Mouse (Mus musculus) MEL (cell line): Measurements from ENCODE around the gene Lrrfip1. TPM values are rescaled to one million over a fixed set of nuclear protein-coding genes. Genes with fewer than 3 reads are reported as not detected.

ENCODE experiments used
- DNase-seq: peaks from one replicate; pipeline ENCODE4 v3.0.0; 2011; ENCODE audit warnings: low read depth, low spot score
- H3K27ac ChIP-seq: 2 replicates; pipeline ENCODE4 v1.5.1; 2012; ENCODE audit warnings: low read depth, mild to moderate bottlenecking, control low read depth, low read length, moderate library complexity; ENCODE audit not compliant: control insufficient read depth
- H3K27me3 ChIP-seq, 2 experiments: fragments of 150-350 bp in 1 of 2; sonication (generic) in 1 of 2; 2 replicates each; pipeline ENCODE4 v1.6.1; 2012; ENCODE audit warnings: low read length in 2 of 2, mild to moderate bottlenecking in 2 of 2, improper control_type of control experiment in 1 of 2, moderate library complexity in 1 of 2; ENCODE audit not compliant: insufficient read depth in 2 of 2, control insufficient read depth in 1 of 2
- H3K36me3 ChIP-seq, 2 experiments: 2 replicates each; pipeline ENCODE4 v1.6.1; 2012 to 2014; ENCODE audit warnings: low read length in 2 of 2, improper control_type of control experiment in 1 of 2, inconsistent platforms in 1 of 2, mild to moderate bottlenecking in 1 of 2; ENCODE audit not compliant: insufficient read depth in 2 of 2, control insufficient read depth in 1 of 2
- H3K4me1 ChIP-seq, 2 experiments: fragments of 150-350 bp in 1 of 2; sonication (generic) in 1 of 2; 2 replicates each; pipeline ENCODE4 v1.6.1; 2012; ENCODE audit warnings: low read length in 2 of 2, improper control_type of control experiment in 1 of 2, mild to moderate bottlenecking in 1 of 2; ENCODE audit not compliant: insufficient read depth in 2 of 2, control insufficient read depth in 1 of 2
- H3K4me3 ChIP-seq, 2 experiments: fragments of 150-350 bp in 1 of 2; sonication (generic) in 1 of 2; 2 replicates each; pipeline ENCODE4 v1.5.1; 2012; ENCODE audit warnings: low read depth in 2 of 2, low read length in 2 of 2, mild to moderate bottlenecking in 2 of 2, moderate library complexity in 2 of 2, control low read depth in 1 of 2, improper control_type of control experiment in 1 of 2; ENCODE audit not compliant: control insufficient read depth in 1 of 2, insufficient read depth in 1 of 2
- H3K79me2 ChIP-seq: 2 replicates; pipeline ENCODE4 v1.6.1; 2012; ENCODE audit warnings: mild to moderate bottlenecking, low read length, moderate library complexity; ENCODE audit not compliant: control insufficient read depth, poor library complexity, insufficient read depth
- H3K9ac ChIP-seq: 2 replicates; pipeline ENCODE4 v1.6.1; 2012; ENCODE audit warnings: low read depth, mild to moderate bottlenecking, control low read depth, low read length, moderate library complexity; ENCODE audit not compliant: control insufficient read depth, poor library complexity, severe bottlenecking
- H3K9me3 ChIP-seq: fragments of 150-350 bp; sonication (generic); replicated peaks from 2 replicates; pipeline ENCODE4 v1.6.1; 2012; ENCODE audit warnings: mild to moderate bottlenecking, low read length, improper control_type of control experiment, moderate library complexity; ENCODE audit not compliant: insufficient read depth
- CHD1 ChIP-seq: IDR thresholded peaks from 2 replicates; pipeline ENCODE4 v1.6.1; 2012; ENCODE audit warnings: low read depth, mild to moderate bottlenecking, inconsistent platforms, low read length, improper control_type of control experiment
- CHD2 ChIP-seq: IDR thresholded peaks from 2 replicates; pipeline ENCODE4 v1.6.1; 2011; ENCODE audit warnings: low read length, improper control_type of control experiment
- CTCF ChIP-seq, 3 experiments: IDR thresholded peaks in 2 of 3; conservative IDR thresholded peaks in 1 of 3; 2 replicates each; pipeline ENCODE4 v1.5.1; 2011 to 2012; ENCODE audit warnings: low read length in 3 of 3, low read depth in 2 of 3, mild to moderate bottlenecking in 2 of 3, improper control_type of control experiment in 1 of 3, inconsistent platforms in 1 of 3, mixed read lengths in 1 of 3, moderate library complexity in 1 of 3; ENCODE audit not compliant: control insufficient read depth in 1 of 3, insufficient read depth in 1 of 3, poor library complexity in 1 of 3, severe bottlenecking in 1 of 3
- ELF1 ChIP-seq: IDR thresholded peaks from 2 replicates; pipeline ENCODE4 v1.6.1; 2014; ENCODE audit warnings: low read depth, mild to moderate bottlenecking, inconsistent platforms, low read length, improper control_type of control experiment, moderate library complexity
- ETS1 ChIP-seq: IDR thresholded peaks from 2 replicates; pipeline ENCODE4 v1.6.1; 2012; ENCODE audit warnings: low read depth, mild to moderate bottlenecking, inconsistent platforms, low read length, improper control_type of control experiment, moderate library complexity
- GABPA ChIP-seq: IDR thresholded peaks from 2 replicates; pipeline ENCODE4 v1.6.1; 2012; ENCODE audit warnings: low read depth, mild to moderate bottlenecking, inconsistent platforms, low read length, improper control_type of control experiment, moderate library complexity
- GATA1 ChIP-seq: IDR thresholded peaks from 2 replicates; pipeline ENCODE4 v1.6.1; 2011; ENCODE audit warnings: low read depth, low read length, improper control_type of control experiment
- HCFC1 ChIP-seq: IDR thresholded peaks from 2 replicates; pipeline ENCODE4 v1.6.1; 2012; ENCODE audit warnings: low read depth, mild to moderate bottlenecking, inconsistent platforms, low read length, improper control_type of control experiment, moderate library complexity
- JUND ChIP-seq: IDR thresholded peaks from 2 replicates; pipeline ENCODE4 v1.6.1; 2011; ENCODE audit warnings: low read depth, mild to moderate bottlenecking, improper control_type of control experiment, low read length
- KAT2A ChIP-seq: conservative IDR thresholded peaks from 2 replicates; pipeline ENCODE4 v1.6.1; 2012; ENCODE audit warnings: low read depth, low read length, improper control_type of control experiment, inconsistent platforms
- MAFK ChIP-seq: IDR thresholded peaks from 2 replicates; pipeline ENCODE4 v1.6.1; 2011; ENCODE audit warnings: low read depth, mild to moderate bottlenecking, low read length, improper control_type of control experiment, borderline replicate concordance
- MAX ChIP-seq: IDR thresholded peaks from 2 replicates; pipeline ENCODE4 v1.6.1; 2011; ENCODE audit warnings: low read length, improper control_type of control experiment
- MAZ ChIP-seq: IDR thresholded peaks from 2 replicates; pipeline ENCODE4 v1.6.1; 2012; ENCODE audit warnings: low read depth, mild to moderate bottlenecking, inconsistent platforms, low read length, improper control_type of control experiment
- MXI1 ChIP-seq: IDR thresholded peaks from 2 replicates; pipeline ENCODE4 v1.6.1; 2011; ENCODE audit warnings: mild to moderate bottlenecking, low read depth, low read length, improper control_type of control experiment
- MYB ChIP-seq: IDR thresholded peaks from 2 replicates; pipeline ENCODE4 v1.6.1; 2011; ENCODE audit warnings: mild to moderate bottlenecking, low read depth, low read length, improper control_type of control experiment
- NRF1 ChIP-seq: IDR thresholded peaks from 2 replicates; pipeline ENCODE4 v1.6.1; 2014; ENCODE audit warnings: low read depth, mild to moderate bottlenecking, inconsistent platforms, low read length, improper control_type of control experiment, moderate library complexity; ENCODE audit not compliant: poor library complexity, insufficient read depth, severe bottlenecking
- POLR2A ChIP-seq, 2 experiments: IDR thresholded peaks; 2 replicates each; pipeline ENCODE4 v1.6.1; 2011 to 2012; ENCODE audit warnings: low read length in 2 of 2, mild to moderate bottlenecking in 2 of 2, control low read depth in 1 of 2, improper control_type of control experiment in 1 of 2, low read depth in 1 of 2, moderate library complexity in 1 of 2; ENCODE audit not compliant: control insufficient read depth in 1 of 2, insufficient read depth in 1 of 2, poor library complexity in 1 of 2
- POLR2AphosphoS2 ChIP-seq: IDR thresholded peaks from 2 replicates; pipeline ENCODE4 v1.6.1; 2011; ENCODE audit warnings: low read length, improper control_type of control experiment
- POLR2AphosphoS5 ChIP-seq: IDR thresholded peaks from 2 replicates; pipeline ENCODE4 v1.6.1; 2012; ENCODE audit warnings: low read depth, borderline replicate concordance, mild to moderate bottlenecking, inconsistent platforms, low read length, moderate library complexity, mixed read lengths
- RAD21 ChIP-seq: IDR thresholded peaks from 2 replicates; pipeline ENCODE4 v1.6.1; 2011; ENCODE audit warnings: mild to moderate bottlenecking, low read depth, low read length, improper control_type of control experiment
- SMC3 ChIP-seq: IDR thresholded peaks from 2 replicates; pipeline ENCODE4 v1.6.1; 2011; ENCODE audit warnings: low read depth, low read length, improper control_type of control experiment
- TAL1 ChIP-seq: IDR thresholded peaks from 2 replicates; pipeline ENCODE4 v1.6.1; 2012; ENCODE audit warnings: mild to moderate bottlenecking, inconsistent platforms, low read length, moderate library complexity, mixed read lengths
- TBP ChIP-seq: IDR thresholded peaks from 2 replicates; pipeline ENCODE4 v1.8.0; 2011; ENCODE audit warnings: low read depth, low read length, improper control_type of control experiment
- TCF12 ChIP-seq: IDR thresholded peaks from 2 replicates; pipeline ENCODE4 v1.6.1; 2014; ENCODE audit warnings: low read depth, mild to moderate bottlenecking, inconsistent platforms, low read length, improper control_type of control experiment, moderate library complexity
- UBTF ChIP-seq: IDR thresholded peaks from 2 replicates; pipeline ENCODE4 v1.6.1; 2012; ENCODE audit warnings: low read depth, mild to moderate bottlenecking, inconsistent platforms, low read length, improper control_type of control experiment, moderate library complexity, borderline replicate concordance; ENCODE audit not compliant: insufficient read depth
- USF1 ChIP-seq: IDR thresholded peaks from 2 replicates; pipeline ENCODE4 v1.6.1; 2014; ENCODE audit warnings: low read depth, mild to moderate bottlenecking, inconsistent platforms, low read length, improper control_type of control experiment, moderate library complexity
- USF2 ChIP-seq, 2 experiments: IDR thresholded peaks; 2 replicates each; pipeline ENCODE4 v1.6.1; 2011 to 2012; ENCODE audit warnings: improper control_type of control experiment in 2 of 2, low read length in 2 of 2, borderline replicate concordance in 1 of 2, inconsistent platforms in 1 of 2, low read depth in 1 of 2, mild to moderate bottlenecking in 1 of 2; ENCODE audit not compliant: insufficient read depth in 1 of 2
- ZC3H11A ChIP-seq: IDR thresholded peaks from 2 replicates; pipeline ENCODE4 v1.6.1; 2012; ENCODE audit warnings: low read depth, mild to moderate bottlenecking, inconsistent platforms, low read length, improper control_type of control experiment
- ZMIZ1 ChIP-seq: IDR thresholded peaks from 2 replicates; pipeline ENCODE4 v1.6.1; 2012; ENCODE audit warnings: low read depth, mild to moderate bottlenecking, inconsistent platforms, low read length, improper control_type of control experiment, moderate library complexity
- polyA plus RNA-seq, 2 experiments: library from polyadenylated mRNA; stranded (reverse) in 1 of 2; unstranded in 1 of 2; fragments of >175 nt in 1 of 2; fragments of >200 nt in 1 of 2; gene quantifications; 2 replicates each; pipeline versions ENCODE4 v1.2.1 to v1.2.4; 2012; ENCODE audit warnings: low replicate concordance in 2 of 2, low read depth in 1 of 2; ENCODE audit not compliant: insufficient read length in 2 of 2, insufficient read depth in 1 of 2, missing spikeins in 1 of 2
- total RNA-seq: library from RNA; depleted of rRNA; stranded (reverse); fragments of 300-350 nt; gene quantifications from 2 replicates; pipeline ENCODE4 v1.2.3, GENCODE M21; 2012

The Lrrfip1 gene
- total and polyA plus RNA-seq, 3 experiments, result 12.9 to 15.4 TPM; not detected in 1

DNA sequence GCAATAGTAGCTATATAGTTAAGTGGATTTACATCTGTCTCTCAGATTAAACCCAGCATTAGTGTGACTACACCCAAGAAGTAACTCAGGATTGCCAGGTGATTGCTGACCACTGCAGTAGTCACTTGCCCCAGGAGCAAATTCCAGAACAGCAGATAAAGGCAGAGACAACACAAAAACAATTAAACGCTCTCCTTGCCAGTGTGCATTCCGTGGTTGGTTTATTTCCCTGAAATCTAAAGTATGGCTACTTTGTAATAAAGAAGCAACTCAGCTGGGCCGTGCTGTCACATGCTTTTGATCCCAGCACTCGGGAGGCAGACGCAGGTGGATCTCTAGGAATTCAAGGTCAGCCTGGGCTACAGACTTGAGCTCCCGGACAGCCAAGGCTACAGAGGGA lies 59.7 kb downstream of the Lrrfip1 start:
- H3K4me3 ChIP-seq, result no peak overlapping the region
- no peak for DNase-seq
- H3K9me3 ChIP-seq, result no peaks in the 10 kb centered on the region
- no peak overlapping the region for H3K27ac ChIP-seq
- TF ChIP-seq MAFK, result no peak
- peaks cover 17% of the 10 kb centered on the region for H3K79me2 ChIP-seq
- H3K36me3 ChIP-seq, result peaks cover 0 to 32% of the 10 kb centered on the region in 2 experiments; a peak in 3 of 4 replicates
- H3K27me3 ChIP-seq, result no peaks in the 10 kb centered on the region
- H3K9ac ChIP-seq, result no peak overlapping the region
- H3K4me1 ChIP-seq, result peaks cover 15 to 43% of the 10 kb centered on the region in 2 experiments

DNA sequence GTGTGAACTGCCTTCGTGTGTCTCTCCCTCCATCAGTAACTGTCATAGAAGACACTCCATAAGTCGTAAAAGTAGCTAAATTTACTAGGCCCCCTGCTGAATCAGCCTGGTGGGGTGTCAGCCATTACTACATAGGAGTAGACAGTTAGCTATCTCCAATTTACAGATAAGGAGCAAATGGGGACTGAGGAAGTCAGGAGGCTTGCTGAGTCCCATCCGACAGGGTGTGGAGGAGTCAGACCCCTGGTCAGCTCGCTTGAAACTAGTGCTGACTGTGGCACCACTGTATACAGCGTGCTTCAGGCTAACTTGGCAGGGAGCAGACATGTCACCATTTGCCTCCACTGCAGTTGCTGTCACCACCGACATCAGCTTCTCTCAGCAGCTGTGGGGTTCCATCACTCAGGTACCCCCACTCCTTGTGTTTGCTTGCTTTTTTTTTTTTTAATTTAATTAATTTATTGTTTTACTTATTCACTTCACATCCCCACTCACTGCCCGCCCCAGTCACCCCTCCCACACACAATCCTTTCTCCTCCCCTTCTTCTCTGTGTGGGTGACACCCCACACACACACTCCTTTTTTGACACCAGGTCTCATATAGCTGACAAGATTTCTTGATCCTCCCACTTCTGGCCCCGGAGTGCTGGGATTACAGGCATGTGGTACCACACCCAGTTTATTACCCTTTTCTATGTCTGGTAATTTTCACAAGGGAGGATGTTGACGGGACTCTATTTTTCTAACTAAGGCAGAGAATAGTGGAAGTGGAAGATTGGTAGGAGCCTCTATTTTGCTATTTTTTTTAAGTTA lies 61.5 kb downstream of the Lrrfip1 start:
- Histone ChIP-seq H3K9ac (peak overlapping the region; percentile 8), H3K9me3 (no peaks in the 10 kb centered on the region), H3K4me1 (peaks cover 19 to 46% of the 10 kb centered on the region in 2 experiments), H3K4me3 (0 out of 4 replicates have a peak overlapping the region, but pooled peaks of 1 of the 2 experiments have one; percentile 25), H3K79me2 (peaks cover 12% of the 10 kb centered on the region; the same call in 1 of the 2 replicates), H3K27ac (peak overlapping the region; percentile 32), H3K27me3 (no peaks in the 10 kb centered on the region), H3K36me3 (peaks cover 0 to 35% of the 10 kb centered on the region in 2 experiments; a peak in 3 of 4 replicates)
- peak; percentile 42 for DNase-seq
- TF ChIP-seq POLR2AphosphoS2 (no peak), TCF12 (peak; percentile 51; the same call in 1 of the 2 replicates), MAFK (0 out of 2 replicates have a peak, but pooled peaks have one; percentile 11), CHD2 (no peak), NRF1 (0 out of 2 replicates have a peak, but pooled peaks have one; percentile 11), TBP (no peak), GABPA (no peak), POLR2A (IDR thresholded peaks at IDR 0.05; ENCODE audit: control insufficient read depth in 1 of 2, insufficient read depth in 1 of 2, low read depth in 1 of 2, low read length in 2 of 2, poor library complexity in 1 of 2) (no peak), MYB (no peak), ZMIZ1 (no peak), MAZ (peak; percentile 40; the same call in 1 of the 2 replicates), JUND (0 out of 2 replicates have a peak, but pooled peaks have one; percentile 20), CTCF (IDR thresholded peaks at IDR 0.05 in 2 of 3, conservative IDR thresholded peaks at IDR 0.05 in 1 of 3; ENCODE audit: control insufficient read depth in 1 of 3, insufficient read depth in 1 of 3, low read depth in 2 of 3, low read length in 3 of 3, poor library complexity in 1 of 3, severe bottlenecking in 1 of 3) (no peak), POLR2AphosphoS5 (no peak), TAL1 (no peak), HCFC1 (0 out of 2 replicates have a peak, but pooled peaks have one; percentile 14), GATA1 (peak; percentile 61), MAX (peak; percentile 39; the same call in 1 of the 2 replicates), ELF1 (no peak), ZC3H11A (no peak), KAT2A (no peak), ETS1 (peak; percentile 64), UBTF (no peak), CHD1 (no peak), USF1 (no peak), RAD21 (no peak), SMC3 (no peak), USF2 (IDR thresholded peaks at IDR 0.05; ENCODE audit: borderline replicate concordance in 1 of 2, insufficient read depth in 1 of 2, low read depth in 1 of 2, low read length in 2 of 2) (no peak), MXI1 (peak; percentile 35; the same call in 1 of the 2 replicates)
